Mouse (Mus musculus) thymus, adult 18-20 months (tissue): ENCODE data around the gene Zbtb3.

Source experiments
- DNase-seq, 2 experiments: peaks; one replicate each; pipeline ENCODE4 v3.0.0; 2022; ENCODE audit warnings: mixed read lengths in 2 of 2

The Zbtb3 gene

GRCm38 (mm10) chr19:8802130-8802821, at the start of gene Zbtb3:
Zbtb3 (plus strand) TSS chr19:8802555.
- DNase-seq = peak; percentile 91 to 96

- no peak for DNase-seq
Measured at GRCm38 (mm10) chr19:8755652-8756051, 46.7 kb upstream of the Zbtb3 start.

DNA sequence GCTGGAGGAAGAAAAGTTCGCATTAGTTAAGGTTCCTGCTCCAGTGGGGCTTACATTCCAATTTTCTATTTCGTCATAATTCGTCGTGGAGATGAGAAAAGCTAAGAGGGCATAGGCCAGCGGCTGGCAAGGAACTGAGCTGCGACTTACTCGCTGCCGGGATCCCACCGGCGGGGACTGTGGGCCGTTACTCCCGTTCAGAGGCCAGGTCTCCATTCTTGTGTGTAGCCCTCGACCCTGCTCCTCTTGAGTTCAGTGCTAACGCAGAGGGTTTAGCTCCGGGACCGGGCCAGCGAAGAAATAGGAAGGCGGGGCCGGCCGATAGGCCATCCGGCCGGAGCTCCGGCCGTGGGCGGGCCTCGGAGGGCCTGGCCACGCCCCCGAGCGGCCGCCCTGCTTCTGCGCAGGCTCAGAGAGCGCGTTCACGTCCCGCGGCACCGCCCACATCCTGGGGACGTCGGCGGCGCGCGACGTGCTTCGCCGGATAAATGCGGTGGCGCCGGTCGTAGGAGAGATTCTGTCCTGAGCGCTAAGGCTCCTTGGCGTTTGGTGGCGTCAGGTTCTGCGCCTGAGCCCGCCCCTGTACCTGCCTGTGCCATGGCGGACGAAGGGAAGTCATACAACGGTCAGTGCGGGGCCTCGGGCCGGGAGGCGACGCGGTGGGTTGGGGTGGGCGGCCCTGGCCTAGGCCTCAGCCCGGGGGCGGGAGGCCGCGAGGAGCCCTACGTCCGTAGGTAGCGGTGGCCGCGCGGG, 45.5 kb upstream of the Zbtb3 start, which contains the start of gene Nxf1:
TSS of gene Nxf1 (plus strand) at position 439 of the 753 bp plus-strand sequence.
- DNase-seq = peak; percentile 78 to 83

DNA sequence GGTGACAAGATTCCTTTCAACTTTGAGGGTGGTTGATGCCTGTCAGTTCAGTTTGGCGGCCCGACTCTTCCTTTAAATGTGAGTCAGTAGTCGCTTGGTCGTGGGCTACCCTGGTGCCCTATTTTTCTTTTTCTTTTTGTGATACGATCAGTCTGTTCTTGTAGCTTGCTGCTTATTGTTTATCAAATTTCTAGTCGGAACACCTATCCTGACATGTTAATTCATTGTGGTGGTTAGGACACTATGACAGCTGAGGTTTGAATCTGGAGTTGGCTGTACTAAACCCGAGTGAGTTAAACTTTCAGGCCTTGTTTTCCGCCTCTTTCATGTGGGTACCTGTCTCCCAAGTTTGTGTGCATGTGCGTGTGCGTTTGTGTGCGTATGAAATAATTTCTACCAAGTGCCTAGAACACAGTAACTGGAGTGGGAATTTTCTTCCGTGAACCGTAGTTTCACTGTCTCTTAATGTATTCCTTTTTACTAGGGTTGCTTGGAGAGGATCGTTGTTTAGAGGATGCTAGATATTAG, 44.8 kb upstream of the Zbtb3 start:
- no peak for DNase-seq

GRCm38 (mm10) chr19:8758899-8759298, 43.5 kb upstream of the Zbtb3 start:
- no peak for DNase-seq

DNA sequence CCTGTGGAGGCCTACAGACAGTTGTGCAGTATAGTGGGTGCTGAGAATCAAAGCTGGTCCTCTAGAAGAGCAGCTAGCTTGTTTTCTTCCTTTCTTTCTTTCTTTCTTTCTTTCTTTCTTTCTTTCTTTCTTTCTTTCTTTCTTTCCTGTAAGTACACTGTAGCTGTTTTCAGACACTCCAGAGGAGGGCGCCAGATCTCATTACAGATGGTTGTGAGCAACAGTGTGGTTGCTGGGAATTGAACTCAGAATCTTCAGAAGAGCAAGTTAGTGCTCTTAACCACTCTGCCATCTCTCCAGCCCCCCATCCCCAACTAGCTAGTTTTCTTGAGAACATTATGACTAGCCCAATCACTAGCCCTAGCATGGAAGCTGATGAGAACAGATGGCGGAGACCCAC, 41.6 kb upstream of the Zbtb3 start:
- no peak for DNase-seq

DNA sequence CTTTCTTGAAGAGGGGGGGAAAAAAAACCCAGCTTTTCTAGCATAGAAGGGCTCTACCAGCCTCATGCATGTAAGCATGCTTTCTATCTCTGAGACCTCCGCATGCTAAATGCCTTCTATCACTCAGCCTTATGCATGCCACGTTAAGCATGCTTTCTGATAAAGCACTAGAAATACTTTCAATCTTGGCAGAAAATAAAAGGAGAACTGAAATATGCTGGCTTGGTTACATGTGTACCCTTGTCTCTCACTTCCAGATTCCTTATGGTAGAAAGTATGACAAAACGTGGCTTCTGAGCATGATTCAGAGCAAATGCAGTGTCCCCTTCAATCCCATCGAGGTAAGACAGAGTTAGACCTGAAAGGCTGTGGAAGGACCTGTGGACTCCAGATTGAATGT, 39.1 kb upstream of the Zbtb3 start:
- DNase-seq = no peak

GRCm38 (mm10) chr19:8765562-8765961, 36.8 kb upstream of the Zbtb3 start:
- no peak for DNase-seq

GRCm38 (mm10) chr19:8770567-8771270, 31.6 kb upstream of the Zbtb3 start, which contains the start of gene Tmem223:
Tmem223 (plus strand) TSS chr19:8770996.
- peak; percentile 64 to 76 for DNase-seq

- no peak for DNase-seq
Measured at GRCm38 (mm10) chr19:8772996-8773395, 29.4 kb upstream of the Zbtb3 start.

DNA sequence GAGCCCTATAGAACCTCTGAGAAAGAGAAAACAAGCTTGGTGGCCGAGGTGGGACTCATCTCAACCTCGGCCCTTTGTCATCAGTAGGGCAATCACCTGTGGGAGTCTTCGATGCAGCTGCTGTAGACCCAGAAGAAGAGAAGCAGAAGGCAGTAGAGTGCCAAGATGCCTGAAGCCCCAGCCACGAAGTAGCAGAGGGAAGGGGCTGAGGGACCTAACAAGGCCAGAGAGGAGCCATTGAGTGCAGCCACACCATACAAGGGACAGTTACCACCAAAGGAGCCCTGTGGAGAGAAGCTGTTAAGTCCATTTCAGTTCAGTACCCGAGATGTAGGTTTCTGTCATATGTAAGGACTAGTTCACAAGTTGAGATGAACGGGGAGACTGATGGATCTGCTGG, 28.9 kb upstream of the Zbtb3 start:
- DNase-seq = no peak

DNA sequence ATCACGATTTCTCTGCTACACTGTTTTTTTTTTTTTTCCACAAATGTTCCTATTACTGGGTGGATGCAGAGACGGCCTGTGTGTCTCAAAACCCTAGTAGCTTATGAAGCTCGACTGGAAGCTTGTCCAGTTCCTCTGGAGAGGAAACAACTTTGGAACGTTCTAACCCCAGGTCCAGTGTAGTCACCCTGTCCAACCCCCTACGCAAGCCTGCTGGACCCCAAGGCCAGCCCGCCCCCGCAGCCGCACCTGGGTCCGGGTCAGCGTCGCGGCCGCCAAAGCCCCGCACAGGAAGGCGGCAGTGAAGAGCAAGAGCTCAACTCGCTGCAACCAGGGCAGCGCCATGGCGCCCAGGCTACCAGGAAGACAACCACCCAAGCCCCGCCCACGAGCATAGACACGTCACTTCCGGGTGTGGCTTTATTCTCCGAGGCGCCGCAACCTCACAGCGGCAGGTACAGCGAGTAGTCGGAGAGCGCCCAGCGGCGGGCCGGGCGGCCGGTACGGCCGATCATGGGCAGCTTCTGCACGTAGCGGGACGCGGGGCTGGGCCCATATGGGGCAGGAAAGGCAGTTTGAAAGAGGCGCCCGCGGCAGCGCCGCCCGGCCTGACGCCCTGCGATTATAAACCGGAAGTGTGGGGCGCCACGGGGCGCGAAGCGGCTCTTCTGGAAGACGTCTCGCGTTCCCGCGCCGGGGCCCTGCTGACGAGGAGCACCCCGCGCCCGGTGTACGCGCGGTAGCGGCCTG, 28.1 kb upstream of the Zbtb3 start, which contains the start of gene Tmem179b:
TSS of gene Tmem179b (minus strand) at position 382 of the 750 bp plus-strand sequence.
- peak; percentile 92 to 94 for DNase-seq

DNA sequence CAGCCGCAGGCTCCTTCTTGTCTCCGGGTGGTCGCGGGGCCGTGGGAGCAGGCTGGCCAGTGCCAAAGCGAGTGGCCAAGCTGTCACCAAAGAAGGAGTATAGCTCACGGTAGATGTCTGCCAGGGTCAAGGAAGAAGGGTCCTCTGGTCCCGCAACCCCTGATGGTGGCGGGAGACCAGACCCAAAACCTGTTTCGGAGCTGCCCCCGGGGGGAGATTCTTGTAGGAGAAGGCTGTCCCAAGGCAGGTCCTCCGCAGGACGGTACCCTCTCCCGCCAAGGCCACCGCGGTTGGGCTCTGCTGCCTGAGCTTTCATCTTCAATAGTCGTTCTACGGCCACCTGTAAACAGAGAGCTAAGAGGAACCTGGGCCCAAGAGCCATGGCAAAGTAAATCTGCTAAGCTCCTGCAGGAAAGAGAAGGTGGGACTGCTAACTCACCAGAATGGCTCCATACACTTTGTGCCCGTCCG, 27.4 kb upstream of the Zbtb3 start:
- no peak for DNase-seq

- DNase-seq = peak; percentile 90 to 94
Measured at GRCm38 (mm10) chr19:8786008-8786781, 16.2 kb upstream of the Zbtb3 start, which contains the start of gene Taf6l. Taf6l (minus strand) TSS chr19:8786417.

DNA sequence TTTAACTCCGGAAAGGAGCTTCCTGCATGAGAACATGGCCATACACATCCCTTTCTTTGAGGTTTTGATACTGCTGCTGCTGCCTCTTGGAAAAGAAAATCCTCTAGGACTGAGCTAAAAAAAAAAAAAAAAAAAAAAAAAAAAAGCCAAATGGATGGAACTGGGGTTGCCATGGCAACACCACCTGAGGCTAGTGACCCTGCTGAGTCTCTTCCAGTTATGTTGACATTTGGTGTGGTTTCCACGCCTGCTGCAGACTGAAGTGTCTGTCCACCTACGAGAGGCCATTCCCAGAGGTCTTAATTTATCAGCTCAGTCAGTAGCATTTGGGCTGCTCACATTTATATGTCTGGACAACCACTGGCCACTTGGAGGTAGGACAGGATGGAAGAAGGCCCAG, 13.8 kb upstream of the Zbtb3 start:
- no peak for DNase-seq

GRCm38 (mm10) chr19:8789171-8789570, 13.2 kb upstream of the Zbtb3 start:
- no peak for DNase-seq

DNA sequence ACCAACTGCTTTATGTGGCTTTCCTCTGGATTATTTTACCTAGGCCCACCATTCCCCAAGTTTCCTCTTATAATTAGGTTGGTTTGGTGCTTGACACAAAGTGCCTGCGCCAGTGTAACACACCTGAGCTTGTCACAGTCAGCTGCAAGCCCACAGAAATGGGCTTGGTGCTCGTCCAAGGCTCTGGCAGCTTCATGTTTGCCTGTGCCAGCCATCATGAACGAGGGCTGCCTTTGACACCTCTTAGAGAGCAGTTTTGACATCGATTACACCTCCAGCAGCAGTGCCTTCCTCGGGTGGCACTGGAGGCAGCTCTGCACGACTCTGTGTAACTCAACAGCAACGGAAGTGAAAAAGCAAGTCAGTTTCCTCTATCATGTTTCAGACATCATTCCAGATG, 12.2 kb upstream of the Zbtb3 start:
- DNase-seq = no peak

- DNase-seq = peak; percentile 82 to 88
Measured at GRCm38 (mm10) chr19:8798264-8798946, 4.0 kb upstream of the Zbtb3 start, which contains the start of gene Polr2g. Polr2g (minus strand) TSS chr19:8798577.

DNA sequence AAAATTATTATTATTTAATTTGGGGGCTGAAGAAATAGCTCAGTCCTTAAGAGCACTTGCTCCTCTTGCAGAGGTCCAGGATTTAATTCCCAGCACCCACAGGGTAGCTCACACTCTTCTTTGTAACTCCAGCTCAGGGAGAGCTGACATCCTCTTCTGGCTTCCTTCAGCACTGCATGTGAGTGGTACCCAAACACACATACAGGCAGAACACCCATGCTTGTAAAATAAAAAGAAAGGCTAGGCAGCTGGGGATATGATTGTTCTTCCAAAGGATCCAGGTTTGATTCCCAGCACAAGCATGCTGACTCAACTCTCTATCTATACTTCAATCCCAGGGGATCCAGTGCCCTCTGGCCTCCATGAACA, 3.4 kb upstream of the Zbtb3 start:
- no peak for DNase-seq

GRCm38 (mm10) chr19:8803204-8803780, 937 bp downstream of the Zbtb3 start:
- no peak for DNase-seq
